Mouse (Mus musculus) kidney, embryonic 14.5 days (tissue): ENCODE measurements around the gene Frg2f1. TPM values are rescaled to one million over a fixed set of nuclear protein-coding genes. Genes with fewer than 3 reads are reported as not detected.

Experiments used
- ATAC-seq: fragments of 200-750 bp; cut with Nextera tagmentation; 2 replicates; pipeline ENCODE4 v1.8.0; 2017; ENCODE audit warnings: moderate number of reproducible peaks, mild to moderate bottlenecking, moderate TSS enrichment, moderate library complexity; ENCODE audit not compliant: low FRiP score, low TSS enrichment
- H3K27ac ChIP-seq: fragments of 300-500 bp; sonication (generic); 2 replicates; pipeline ENCODE4 v1.5.1; 2014; ENCODE audit warnings: low read depth, mild to moderate bottlenecking, low read length, moderate library complexity, mixed read lengths
- H3K27me3 ChIP-seq: fragments of 300-500 bp; sonication (generic); 2 replicates; pipeline ENCODE4 v1.6.1; 2014; ENCODE audit warnings: mild to moderate bottlenecking, low read length; ENCODE audit not compliant: control insufficient read depth, insufficient read depth
- H3K36me3 ChIP-seq: fragments of 300-500 bp; sonication (generic); 2 replicates; pipeline ENCODE4 v1.6.1; 2014; ENCODE audit warnings: low read length, mixed read lengths; ENCODE audit not compliant: control insufficient read depth, insufficient read depth
- H3K4me1 ChIP-seq: fragments of 300-500 bp; sonication (generic); 2 replicates; pipeline ENCODE4 v1.6.1; 2014; ENCODE audit warnings: low read length, mixed read lengths; ENCODE audit not compliant: control insufficient read depth, insufficient read depth
- H3K4me2 ChIP-seq: fragments of 300-500 bp; sonication (generic); replicated peaks from 2 replicates; pipeline ENCODE4 v1.6.1; 2014; ENCODE audit warnings: low read depth, mild to moderate bottlenecking, low read length
- H3K4me3 ChIP-seq: fragments of 300-500 bp; sonication (generic); 2 replicates; pipeline ENCODE4 v1.5.1; 2014; ENCODE audit warnings: mild to moderate bottlenecking, low read length
- H3K9ac ChIP-seq: fragments of 300-500 bp; sonication (generic); 2 replicates; pipeline ENCODE4 v1.6.1; 2014; ENCODE audit warnings: low read depth, mild to moderate bottlenecking, low read length, moderate library complexity
- H3K9me3 ChIP-seq: fragments of 300-500 bp; sonication (generic); 2 replicates; pipeline ENCODE4 v1.6.1; 2016; ENCODE audit warnings: low read length; ENCODE audit not compliant: control insufficient read depth
- WGBS: fragments of 180-500 bp; shearing (Covaris S2); extraction: QIAGEN DNeasy Blood & Tissue Kit; methylation state at CpG from one replicate; pipeline ENCODE4 v1.1.7; 2014; 5-methylcytosine and 5-hydroxymethylcytosine counted together
- polyA plus RNA-seq: library from polyadenylated mRNA; unstranded; fragments of >200 nt; fragmentation: Nextera tagmentation; extraction: Ambion mirVana; gene quantifications from 2 replicates; pipeline ENCODE4 v1.2.1, GENCODE M21; 2014

Frg2f1 gene
- polyA plus RNA-seq, 1 experiment from 2014 or later = 5.2 TPM

DNA sequence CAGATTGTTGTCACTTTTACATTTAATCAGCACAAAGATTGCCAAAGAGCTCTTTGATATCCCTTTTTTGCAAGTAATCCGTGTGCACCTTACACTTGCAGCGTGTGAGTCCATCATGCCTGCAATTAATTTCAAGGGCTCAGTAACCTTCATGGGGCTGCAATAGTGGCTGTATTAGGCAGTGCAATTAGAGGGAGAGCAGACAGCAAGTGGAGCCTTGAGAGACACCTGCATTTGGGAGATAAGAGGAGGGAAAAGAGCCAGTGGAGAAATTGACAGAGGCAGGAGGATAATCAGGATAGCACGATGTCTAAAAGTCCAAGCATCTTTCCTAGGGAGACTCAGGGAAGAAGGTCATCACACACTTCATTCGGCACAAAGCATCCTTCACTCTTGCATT is 15.8 kb downstream of the Frg2f1 start:
- Histone ChIP-seq H3K9me3 (no peaks in the 10 kb centered on the region), H3K9ac (no peak overlapping the region), H3K36me3 (no peaks in the 10 kb centered on the region), H3K27ac (no peak overlapping the region), H3K4me3 (no peak overlapping the region), H3K27me3 (no peaks in the 10 kb centered on the region), H3K4me1 (no peaks in the 10 kb centered on the region), H3K4me2 (no peak overlapping the region)
- ATAC-seq = no peak
- WGBS = 85% methylated on average over 4 of the region's 4 CpGs

DNA sequence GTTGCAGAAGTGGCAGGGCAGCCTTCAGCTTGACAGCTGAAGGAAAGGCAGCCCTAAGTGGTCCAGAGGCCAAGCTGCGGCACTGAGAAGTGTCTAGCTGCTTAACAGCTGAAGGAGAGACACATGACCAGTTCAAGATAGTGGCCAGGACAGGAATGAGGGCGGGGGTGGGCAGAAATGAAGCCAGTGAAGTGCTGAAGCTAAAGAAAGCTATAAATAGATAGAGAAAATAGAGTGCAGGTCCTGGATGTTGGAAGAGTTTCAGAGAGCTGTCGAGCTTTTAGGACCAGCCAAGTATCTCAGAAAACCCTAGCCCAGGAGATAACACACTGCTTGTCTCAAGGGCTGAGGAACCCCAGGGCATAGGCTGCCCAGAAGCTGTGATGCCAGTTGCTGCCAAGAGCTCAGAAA is 26.6 kb downstream of the Frg2f1 start:
- H3K4me2 ChIP-seq = no peak overlapping the region
- no peaks in the 10 kb centered on the region for H3K4me1 ChIP-seq
- H3K9me3 ChIP-seq = no peaks in the 10 kb centered on the region
- 75% methylated on average over 3 of the region's 3 CpGs for WGBS
- H3K9ac ChIP-seq = no peak overlapping the region
- no peak overlapping the region for H3K4me3 ChIP-seq
- H3K27ac ChIP-seq = no peak overlapping the region
- no peaks in the 10 kb centered on the region for H3K27me3 ChIP-seq
- no peak for ATAC-seq
- H3K36me3 ChIP-seq = no peaks in the 10 kb centered on the region

DNA sequence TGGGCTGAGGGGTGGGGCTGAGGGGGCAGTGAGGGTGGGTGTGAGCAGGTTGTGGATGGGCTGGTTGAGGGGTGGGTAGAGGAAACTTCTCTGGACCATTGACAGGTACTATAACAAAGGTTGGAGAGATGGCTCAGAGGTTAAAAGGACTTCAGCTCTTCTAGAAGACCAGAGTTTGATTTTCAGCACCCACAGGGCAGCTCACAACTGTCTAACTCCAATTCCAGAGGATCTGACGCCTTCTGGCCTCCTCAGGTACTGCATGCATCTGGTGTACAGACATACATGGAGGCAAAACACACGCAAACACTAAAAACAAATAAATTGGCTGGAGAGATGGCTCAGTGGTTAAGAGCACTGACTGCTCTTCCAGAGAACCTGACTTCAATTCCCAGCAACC is 27.7 kb downstream of the Frg2f1 start:
- 67% methylated on average over 2 of the region's 2 CpGs for WGBS

DNA sequence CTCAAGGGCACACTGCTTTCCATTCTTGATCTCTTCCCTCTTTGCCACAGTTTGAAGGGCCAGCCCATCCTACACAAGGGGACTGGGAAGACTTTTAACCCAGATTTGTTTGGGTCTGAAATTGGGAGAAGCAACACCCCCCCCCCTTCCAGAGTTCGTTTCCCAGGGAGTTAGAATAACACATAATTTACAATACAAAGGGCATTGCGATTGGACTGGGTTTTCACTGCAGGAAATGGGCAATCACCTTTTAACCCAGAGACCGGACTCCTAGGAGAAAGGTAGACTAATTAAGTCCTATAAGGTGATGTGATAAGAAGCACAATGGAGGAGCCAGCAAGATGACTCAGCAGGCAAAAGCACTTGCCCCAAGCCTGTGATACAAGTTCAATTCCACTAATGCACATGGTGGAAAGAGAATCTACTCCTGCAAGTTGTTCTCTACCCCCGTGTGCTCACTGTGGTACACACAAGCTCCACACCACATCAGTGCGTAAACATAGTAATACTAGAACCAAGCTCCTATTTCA is 40.9 kb downstream of the Frg2f1 start:
- no peaks in the 10 kb centered on the region for H3K9me3 ChIP-seq
- 35% methylated on average over 5 of the region's 5 CpGs for WGBS
- H3K36me3 ChIP-seq = no peaks in the 10 kb centered on the region
- H3K4me1 ChIP-seq = no peaks in the 10 kb centered on the region
- H3K27me3 ChIP-seq = no peaks in the 10 kb centered on the region
- H3K4me3 ChIP-seq = no peak overlapping the region
- H3K9ac ChIP-seq = no peak overlapping the region
- H3K27ac ChIP-seq = no peak overlapping the region
- ATAC-seq = no peak
- no peak overlapping the region for H3K4me2 ChIP-seq

More for the DNA sequence above, 27.7 kb downstream of the Frg2f1 start:
- no peaks in the 10 kb centered on the region for H3K27me3 ChIP-seq
- no peak overlapping the region for H3K4me2 ChIP-seq
- no peaks in the 10 kb centered on the region for H3K36me3 ChIP-seq
- no peak overlapping the region for H3K9ac ChIP-seq
- H3K27ac ChIP-seq = no peak overlapping the region
- no peaks in the 10 kb centered on the region for H3K4me1 ChIP-seq
- no peak for ATAC-seq
- no peak overlapping the region for H3K4me3 ChIP-seq
- no peaks in the 10 kb centered on the region for H3K9me3 ChIP-seq

DNA sequence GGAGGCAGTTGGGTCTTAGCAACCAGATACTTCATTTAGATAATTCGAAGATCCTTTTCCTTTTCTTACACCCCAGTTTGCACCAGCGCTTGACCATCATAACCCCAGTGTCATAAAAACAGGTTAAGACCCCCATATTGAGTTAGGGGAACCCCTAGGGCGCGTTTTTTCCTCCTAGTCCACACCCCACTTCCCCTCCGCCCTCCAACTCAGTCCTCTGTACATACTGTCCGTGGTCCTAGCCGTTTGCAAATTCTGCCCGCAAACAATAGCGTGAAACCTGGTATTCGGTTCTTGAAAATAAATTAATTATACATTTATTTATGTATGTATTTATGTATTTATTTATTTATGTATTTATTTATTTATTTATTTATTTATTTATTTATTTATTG is 46.4 kb downstream of the Frg2f1 start:
- Histone ChIP-seq H3K9ac (peak overlapping the region; percentile 61; the same call in 1 of the 2 replicates), H3K4me3 (peak overlapping the region; percentile 55), H3K27ac (no peak overlapping the region), H3K4me1 (no peaks in the 10 kb centered on the region), H3K36me3 (no peaks in the 10 kb centered on the region), H3K9me3 (no peaks in the 10 kb centered on the region), H3K27me3 (peaks cover 15% of the 10 kb centered on the region), H3K4me2 (peak overlapping the region; percentile 95)
- 41% methylated on average over 10 of the region's 10 CpGs for WGBS
- ATAC-seq = peak; percentile 14; the same call in 1 of the 2 replicates

DNA sequence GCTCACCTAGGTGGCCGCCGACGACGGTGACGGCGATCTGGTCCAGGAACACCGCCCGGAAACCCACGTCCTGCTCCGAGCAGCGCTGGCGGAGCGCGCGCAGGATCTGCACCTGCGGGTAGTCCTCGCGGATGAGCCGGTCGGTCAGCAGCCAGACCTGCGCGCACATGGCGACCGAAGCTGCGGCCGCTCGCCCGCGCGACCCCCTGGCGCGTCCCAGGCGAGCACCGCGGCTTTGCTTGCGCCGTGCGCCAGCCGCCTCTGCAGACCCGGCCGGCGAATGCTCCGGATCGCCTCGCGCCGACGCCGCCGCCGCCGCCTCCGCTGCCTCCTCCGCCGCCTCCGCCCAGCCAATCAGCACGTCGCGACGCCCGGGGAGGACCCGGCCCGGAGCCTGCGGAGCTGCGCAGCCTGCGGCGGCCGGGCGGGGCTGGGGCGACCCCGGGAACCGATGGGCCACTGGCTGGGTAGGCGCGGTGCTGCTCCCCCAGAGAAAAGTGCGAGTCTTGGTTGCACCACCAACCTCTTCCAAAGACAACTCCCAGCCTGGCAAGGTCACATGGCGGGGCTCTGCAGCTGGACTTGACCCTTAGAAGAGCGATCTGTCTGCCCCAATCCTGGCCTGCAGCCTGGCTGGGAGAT is 46.9 kb downstream of the Frg2f1 start, which contains the start of gene Rimkla:
Rimkla (minus strand) TSS at position 338 of the 642 bp plus-strand sequence.
- Histone ChIP-seq H3K9ac (peak within 1 kb of the TSS; percentile 61), H3K27ac (no peak within 1 kb of the TSS), H3K36me3 (no peaks in the 10 kb centered on the region), H3K27me3 (peaks cover 15% of the 10 kb centered on the region), H3K4me1 (no peaks in the 10 kb centered on the region), H3K4me2 (peak within 1 kb of the TSS; percentile 95), H3K9me3 (no peaks in the 10 kb centered on the region), H3K4me3 (peak within 1 kb of the TSS; percentile 55)
- peak; percentile 89 for ATAC-seq
- WGBS = under 1% methylated on average over 77 of the region's 77 CpGs

DNA sequence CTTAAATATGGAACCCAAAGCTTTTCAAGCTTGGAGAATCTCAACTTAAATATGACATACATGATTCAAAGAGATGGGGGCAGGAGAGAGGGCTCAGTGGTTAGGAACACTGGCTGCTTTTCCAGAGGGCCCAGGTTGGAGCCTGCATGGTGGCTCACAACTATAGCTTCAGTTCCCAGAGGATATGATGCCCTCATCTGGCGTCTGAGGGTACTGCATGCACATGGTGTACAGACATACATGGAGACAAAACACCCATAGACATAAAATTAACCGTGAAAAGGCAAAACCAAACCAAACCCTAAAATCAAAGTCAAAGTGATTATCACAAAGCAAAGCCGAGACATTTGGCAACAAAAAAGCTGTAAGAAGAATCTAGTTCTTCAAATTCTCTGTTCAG is 48.5 kb downstream of the Frg2f1 start:
- Histone ChIP-seq H3K27ac (no peak overlapping the region), H3K9me3 (no peaks in the 10 kb centered on the region), H3K4me3 (no peak overlapping the region), H3K4me1 (no peaks in the 10 kb centered on the region), H3K36me3 (no peaks in the 10 kb centered on the region), H3K4me2 (no peak overlapping the region), H3K27me3 (peaks cover 15% of the 10 kb centered on the region), H3K9ac (no peak overlapping the region)
- no peak for ATAC-seq
- 76% methylated on average over 3 of the region's 3 CpGs for WGBS

DNA sequence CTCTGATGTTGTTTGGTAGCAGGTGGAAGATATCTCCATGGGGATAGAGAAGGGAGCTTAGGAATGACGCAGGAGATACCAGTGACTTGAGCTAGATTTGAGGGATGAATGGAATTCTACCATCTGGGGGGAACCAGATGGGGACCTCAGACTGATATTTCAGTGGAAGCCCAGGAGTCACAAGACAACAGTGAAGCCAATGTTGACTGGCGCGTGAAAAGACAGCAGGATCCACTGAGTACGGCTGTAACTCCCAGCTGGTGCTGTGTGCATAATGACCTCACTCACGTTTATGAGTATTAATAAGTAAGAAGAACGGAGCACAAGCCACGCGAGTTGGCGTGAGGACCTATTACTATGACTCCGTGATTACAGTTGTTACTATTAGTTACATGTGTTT is 49.7 kb downstream of the Frg2f1 start:
- Histone ChIP-seq H3K36me3 (no peaks in the 10 kb centered on the region), H3K4me3 (no peak overlapping the region), H3K4me1 (no peaks in the 10 kb centered on the region), H3K9ac (no peak overlapping the region), H3K4me2 (no peak overlapping the region), H3K27ac (no peak overlapping the region), H3K9me3 (no peaks in the 10 kb centered on the region), H3K27me3 (peaks cover 15% of the 10 kb centered on the region)
- no peak for ATAC-seq
- WGBS = 93% methylated on average over 10 of the region's 10 CpGs

DNA sequence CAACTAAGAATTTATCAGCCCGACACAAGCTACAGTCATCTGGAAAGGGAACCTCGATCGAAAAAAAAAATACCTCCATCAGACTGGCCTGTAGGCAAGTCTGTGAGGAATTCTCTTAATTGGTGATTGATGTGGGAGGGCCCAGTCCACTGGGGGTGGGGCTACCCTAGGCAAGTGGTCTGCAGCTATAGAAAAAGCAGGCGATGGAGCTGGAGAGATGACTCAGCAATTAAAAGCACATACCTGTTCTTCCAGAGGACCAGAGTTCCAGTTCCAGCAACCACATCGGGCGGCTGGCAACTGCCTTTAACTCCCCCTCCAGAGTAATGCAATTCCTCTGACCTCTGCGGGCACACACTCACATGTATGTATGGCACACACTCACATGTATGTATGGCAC is 54.4 kb downstream of the Frg2f1 start:
- Histone ChIP-seq H3K4me3 (no peak overlapping the region), H3K36me3 (no peaks in the 10 kb centered on the region), H3K4me2 (no peak overlapping the region), H3K9ac (no peak overlapping the region), H3K4me1 (no peaks in the 10 kb centered on the region), H3K27ac (no peak overlapping the region), H3K9me3 (no peaks in the 10 kb centered on the region), H3K27me3 (no peaks in the 10 kb centered on the region)
- WGBS = 73% methylated on average over 7 of the region's 7 CpGs
- no peak for ATAC-seq
